Mouse (Mus musculus) CD8-positive naive resting alpha-beta T cell, adult 57 days (primary cell): ENCODE data around the gene Tmprss6. TPM values are rescaled to one million over a fixed set of nuclear protein-coding genes. Genes with fewer than 3 reads are reported as not detected.

Source experiments
- total RNA-seq: library from RNA; stranded (reverse); gene quantifications from one replicate; pipeline ENCODE4 v1.2.4, GENCODE M21; 2023

Tmprss6 gene
- not detected for total RNA-seq

DNA sequence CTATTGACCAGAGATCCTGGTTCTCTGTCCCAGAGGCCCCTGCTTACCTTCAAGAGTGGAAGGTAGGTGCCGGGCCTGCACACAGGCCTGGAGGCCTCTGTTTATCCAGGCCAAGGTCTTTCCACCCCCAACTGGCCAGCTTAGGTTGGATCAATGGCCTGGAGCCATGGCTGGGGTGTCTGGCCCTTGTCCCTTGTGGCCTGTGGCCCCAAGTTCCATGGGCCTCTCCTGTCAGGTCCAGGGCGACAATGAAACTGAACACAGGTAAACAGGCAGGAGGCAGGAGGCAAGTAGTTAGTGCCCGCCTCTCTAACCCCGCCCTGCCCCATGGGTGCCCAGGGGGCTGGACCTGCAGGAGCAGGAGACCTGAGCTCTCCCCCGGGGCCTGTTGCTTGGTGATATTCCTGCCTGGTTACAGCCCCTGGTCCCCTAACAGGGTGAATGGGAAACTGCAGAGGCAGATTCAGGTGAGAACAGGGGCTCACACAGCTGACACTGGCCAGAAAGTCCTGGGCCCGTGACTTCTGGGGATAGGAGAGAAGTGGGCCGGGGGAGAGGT is at the start of gene Tmprss6:
Gene Tmprss6 (minus strand): TSS at position 256 of the 559 bp plus-strand sequence.

DNA sequence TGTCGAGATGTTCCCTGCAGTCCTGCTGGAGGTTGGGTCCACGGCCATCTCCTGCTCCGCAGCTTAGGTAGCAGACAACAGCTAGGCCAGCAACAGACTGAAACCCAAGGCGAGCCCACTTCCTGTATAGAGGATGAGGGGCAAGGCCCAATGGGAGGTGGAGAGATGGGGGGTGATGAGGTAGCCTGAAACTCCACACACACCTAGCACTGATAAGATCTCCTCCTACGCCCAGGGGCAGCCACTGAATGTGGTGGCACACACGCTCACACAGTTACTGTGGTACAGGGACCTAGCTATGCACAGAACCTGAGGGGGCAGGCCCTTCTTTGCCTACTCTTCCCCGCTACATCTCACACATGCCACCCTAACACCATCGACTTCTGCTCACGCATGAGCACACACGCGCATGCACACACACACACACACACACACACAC is 26.6 kb upstream of the Tmprss6 start, which contains the start of gene Il2rb:
Gene Il2rb (minus strand): TSS at position 304 of the 439 bp plus-strand sequence.

DNA sequence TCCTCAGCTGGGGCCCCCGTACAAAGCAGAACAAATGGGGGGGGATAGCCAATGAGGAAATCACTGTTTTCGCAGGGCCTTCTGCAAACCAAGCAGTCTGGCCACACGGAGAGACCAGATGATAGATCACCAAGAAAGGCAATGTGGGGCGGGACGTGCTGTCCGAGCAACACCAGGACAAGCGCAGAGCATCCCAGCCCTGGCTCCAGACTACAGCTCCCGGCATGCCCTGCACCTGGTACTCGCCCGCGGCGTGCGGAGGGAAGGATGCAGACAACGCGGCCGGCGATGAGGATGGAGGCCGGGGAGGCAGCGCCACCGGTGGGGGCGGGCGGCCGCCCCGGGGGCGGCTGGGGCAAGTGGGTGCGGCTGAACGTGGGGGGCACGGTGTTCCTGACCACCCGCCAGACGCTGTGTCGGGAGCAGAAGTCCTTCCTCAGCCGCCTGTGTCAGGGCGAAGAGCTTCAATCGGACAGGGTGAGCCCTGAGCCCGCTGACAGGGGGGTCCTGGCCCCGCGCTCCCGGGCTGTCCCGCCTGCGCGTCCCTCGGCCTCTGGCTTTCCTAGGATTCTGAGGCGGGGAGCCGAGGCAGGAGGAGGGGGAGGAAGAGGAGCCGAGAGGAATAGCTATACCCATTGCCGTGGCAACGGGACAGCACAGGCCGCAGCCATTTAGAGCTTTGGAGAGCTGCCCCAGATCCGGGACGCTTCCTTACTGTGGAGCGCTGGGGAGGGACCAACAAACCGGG is 39.9 kb downstream of the Tmprss6 start, which contains the start of gene Kctd17:
Gene Kctd17 (plus strand): TSS at position 174 of the 748 bp plus-strand sequence.

DNA sequence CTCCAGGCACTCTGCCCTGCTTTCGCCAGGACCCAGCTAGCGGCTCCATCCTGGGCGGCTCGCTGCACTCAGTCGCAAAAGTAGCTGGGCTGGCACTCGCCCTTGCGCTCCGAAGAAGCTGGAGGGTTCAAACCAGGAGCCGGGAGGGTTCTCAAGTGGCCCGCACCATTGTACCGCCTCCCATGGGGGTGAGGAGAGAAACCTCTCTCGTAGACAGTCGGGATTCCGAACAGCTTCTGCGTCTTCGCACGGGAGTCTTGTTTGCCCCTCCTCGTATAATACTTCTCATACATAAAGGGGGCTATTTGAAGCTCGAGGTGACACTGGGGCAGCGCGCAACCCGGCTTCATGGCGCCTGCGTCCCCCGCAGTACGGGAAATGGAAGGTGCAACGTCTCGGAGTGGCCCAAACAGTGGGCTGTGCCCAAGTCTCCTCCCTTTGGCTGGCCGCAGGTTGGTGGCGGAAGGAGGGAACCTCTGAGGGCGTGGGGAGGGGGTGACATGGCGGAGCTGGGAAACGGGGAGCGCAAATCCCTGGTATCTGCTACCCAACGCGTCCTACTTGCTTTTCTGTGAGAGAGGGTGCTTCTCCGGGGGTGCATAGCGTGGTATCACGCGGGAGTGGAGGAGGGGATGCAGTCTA is 62.0 kb downstream of the Tmprss6 start, which contains the start of gene Mpst:
Gene Mpst (plus strand): TSS at position 124 of the 642 bp plus-strand sequence.

DNA sequence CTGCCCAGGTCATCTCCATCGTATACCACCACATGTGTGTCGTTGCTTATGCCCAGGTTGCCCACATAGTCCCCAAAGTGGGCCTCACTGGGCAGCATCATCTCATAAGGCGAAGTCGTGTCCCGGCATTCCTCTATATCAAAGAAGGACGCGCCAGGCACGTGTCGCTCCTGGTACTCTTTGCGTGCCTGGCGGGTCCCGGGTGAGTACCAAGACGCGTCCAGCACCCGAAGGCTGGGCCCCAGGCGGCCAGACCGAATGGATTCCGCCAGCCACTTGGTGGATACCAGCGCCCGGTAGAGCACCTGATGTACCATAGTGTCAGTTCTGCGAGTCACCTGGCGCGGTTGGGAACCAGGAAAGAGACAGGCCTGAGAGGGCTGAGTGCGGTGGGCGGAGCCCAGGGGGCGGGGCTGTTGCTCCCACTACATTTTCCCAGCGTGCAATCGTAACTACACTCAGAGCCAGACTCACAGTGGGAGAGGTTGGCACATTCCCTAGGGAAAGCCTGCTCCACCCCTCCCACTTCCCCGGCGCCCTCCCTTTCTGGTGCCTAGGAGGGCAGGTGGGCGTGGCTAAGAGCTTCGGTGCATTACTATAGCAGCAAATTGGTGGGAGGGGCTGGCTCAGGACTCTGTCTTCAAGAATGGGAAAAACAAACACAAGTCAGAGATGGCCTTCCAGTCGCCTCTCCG is 62.8 kb downstream of the Tmprss6 start, which contains the start of gene Tst:
Gene Tst (minus strand): TSS at position 391 of the 695 bp plus-strand sequence.

DNA sequence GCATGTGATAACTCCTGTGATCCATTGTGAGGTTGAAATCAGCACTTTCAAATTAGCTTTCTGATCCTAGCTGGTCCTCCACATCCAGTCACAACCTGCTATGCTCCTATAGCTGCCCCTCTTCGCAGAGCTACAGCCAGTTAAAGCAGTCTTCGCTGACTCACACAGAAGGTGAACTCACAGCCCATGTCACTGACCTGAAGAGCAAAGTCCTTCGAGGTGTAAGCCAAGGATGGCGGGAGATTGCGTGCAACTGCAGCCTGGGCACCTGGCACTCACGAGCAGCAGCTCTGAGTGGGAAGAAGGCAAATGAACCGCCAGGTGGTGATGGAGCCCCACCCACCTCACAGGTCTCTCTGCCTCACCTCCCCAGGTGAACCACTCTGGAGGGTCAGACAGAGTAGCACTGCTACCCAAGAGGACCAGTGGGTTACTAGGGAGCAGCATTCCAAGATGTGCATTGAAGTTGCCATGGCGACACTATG is 72.9 kb downstream of the Tmprss6 start, which contains the start of gene Tex33:
Gene Tex33 (minus strand): TSS at position 435 of the 485 bp plus-strand sequence.

Other genes starting within 250 kb of the Tmprss6 start
- gene Ncf4, start 223.8 kb downstream of the Tmprss6 start, total RNA-seq, result 45.6 TPM
- gene Csf2rb2, start 162.9 kb downstream of the Tmprss6 start, total RNA-seq, result 1.5 TPM
- 3.3 TPM for gene Csf2rb, start 142.9 kb downstream of the Tmprss6 start, total RNA-seq
- not detected for gene Tex33, start 72.7 kb downstream of the Tmprss6 start, total RNA-seq
- 0.64 TPM for gene Tst, start 62.7 kb downstream of the Tmprss6 start, total RNA-seq
- 20.6 TPM for gene Mpst, start 62.2 kb downstream of the Tmprss6 start, total RNA-seq
- gene Kctd17, start 40.1 kb downstream of the Tmprss6 start, total RNA-seq, result 0.95 TPM
- 128 TPM for gene Il2rb, start 26.6 kb upstream of the Tmprss6 start, total RNA-seq
- 0.83 TPM for gene C1qtnf6, start 62.8 kb upstream of the Tmprss6 start, total RNA-seq
- gene Sstr3, start 76.1 kb upstream of the Tmprss6 start, total RNA-seq, result not detected
- gene Rac2, start 104.1 kb upstream of the Tmprss6 start, total RNA-seq, result 933 TPM
- gene Cyth4, start 128.4 kb upstream of the Tmprss6 start, total RNA-seq, result 229 TPM